Mouse (Mus musculus): ENCODE measurements at regions not wholly inside any gene's neighbourhood (a gene's known extent, or its start where the extent isn't known, plus 50 kb on each side); places are given as distances from the start of the nearest gene placed in this dataset.

DNA sequence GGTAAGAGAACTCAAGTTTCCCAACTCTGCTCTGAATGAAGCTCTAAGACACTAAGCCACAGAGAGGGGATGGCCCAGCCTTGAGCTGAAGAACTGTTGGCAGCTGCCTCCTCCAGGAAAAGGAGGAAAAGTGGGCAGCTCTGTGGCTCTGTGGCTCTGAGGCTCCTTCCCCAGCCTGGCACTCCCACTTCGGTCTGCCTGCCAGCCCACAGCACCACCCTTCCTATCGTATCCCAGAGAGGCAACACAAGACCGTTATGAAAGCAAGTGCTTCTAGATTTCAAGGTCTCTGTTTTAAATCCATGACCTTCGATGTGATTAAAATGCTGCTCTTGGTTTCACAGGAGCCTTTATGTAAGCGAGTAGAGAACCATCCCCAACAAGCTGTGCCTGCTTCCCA is 53.5 kb upstream of the Kcna5 start:
- in situ Hi-C loops (cut with MboI; ENCODE audit: unreplicated experiment in 2 of 2): loop anchor here in 1 of 2 experiments (25.0 kb wide), 1 partner anchor 901 kb away; the partner anchor contains the start of gene Ano2

DNA sequence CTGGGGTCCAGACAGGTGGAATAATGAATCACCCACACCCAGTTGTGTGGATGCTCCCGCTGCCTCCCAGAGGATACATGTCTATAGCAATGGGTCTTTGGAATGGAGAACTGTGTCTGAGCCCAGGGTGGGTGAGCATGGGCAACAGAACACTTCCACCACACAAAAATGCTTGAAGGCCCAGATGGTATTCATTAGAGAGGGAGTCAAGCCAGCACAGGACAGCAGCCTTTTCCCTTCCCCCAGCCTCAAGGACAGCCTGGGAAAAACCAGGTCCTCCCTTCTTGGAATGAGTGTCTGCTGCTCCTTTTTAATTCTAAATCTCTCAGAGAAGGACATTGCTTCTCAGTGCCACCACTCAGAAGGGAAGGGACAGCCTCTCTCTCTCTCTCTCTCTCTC is 52.3 kb upstream of the Kcna5 start:
- in situ Hi-C loops (cut with MboI; ENCODE audit: unreplicated experiment in 2 of 2): loop anchor here in 1 of 2 experiments (25.0 kb wide), 1 partner anchor 900 kb away; the partner anchor contains the start of gene Ano2

DNA sequence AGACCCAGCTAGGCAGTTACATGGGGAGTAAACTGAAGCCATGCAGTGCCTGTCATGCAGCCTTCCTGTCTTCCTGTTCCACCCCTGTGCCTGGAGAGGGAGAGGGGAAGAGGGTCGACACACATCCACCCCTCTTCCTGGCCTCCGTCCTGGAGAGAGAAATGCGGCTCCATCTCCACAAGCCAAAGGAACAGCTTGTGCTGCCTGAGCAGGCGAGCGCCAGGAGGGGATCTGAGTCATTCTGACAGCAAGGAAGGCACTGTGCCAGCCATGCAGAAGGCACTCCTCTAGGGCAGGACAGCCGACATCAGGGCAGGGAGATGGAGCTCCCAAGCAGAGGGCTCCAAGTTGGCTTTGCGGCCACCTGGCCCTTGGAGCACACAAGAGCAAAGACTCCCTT is 50.6 kb upstream of the Kcna5 start:
- in situ Hi-C loops (cut with MboI; ENCODE audit: unreplicated experiment in 2 of 2): loop anchor here in 1 of 2 experiments (25.0 kb wide), 1 partner anchor 899 kb away; the partner anchor contains the start of gene Ano2

Data from v-Abl transformed pro-B cells (cell line).